Mouse (Mus musculus) left cerebral cortex, postnatal 36 days (tissue): ENCODE data around the gene Pard3b. TPM values are rescaled to one million over a fixed set of nuclear protein-coding genes. Genes with fewer than 3 reads are reported as not detected.

ENCODE experiments used
- DNase-seq, 2 experiments: peaks; one replicate each; pipeline ENCODE4 v3.0.0; 2021 to 2022; ENCODE audit warnings: low spot score in 2 of 2, mixed read lengths in 1 of 2
- intact Hi-C: fragments of 180-260 bp; cut with DNase I; formaldehyde crosslinking; loops from one replicate; pipeline ENCODE4 v1.15.1; 2025
- total RNA-seq, 2 experiments: library from RNA; stranded (reverse); gene quantifications; 2 replicates each; pipeline ENCODE4 v1.2.3; 2021

Pard3b gene
- total RNA-seq, 2 experiments from 2014 or later: 2.7 to 4.0 TPM

DNA sequence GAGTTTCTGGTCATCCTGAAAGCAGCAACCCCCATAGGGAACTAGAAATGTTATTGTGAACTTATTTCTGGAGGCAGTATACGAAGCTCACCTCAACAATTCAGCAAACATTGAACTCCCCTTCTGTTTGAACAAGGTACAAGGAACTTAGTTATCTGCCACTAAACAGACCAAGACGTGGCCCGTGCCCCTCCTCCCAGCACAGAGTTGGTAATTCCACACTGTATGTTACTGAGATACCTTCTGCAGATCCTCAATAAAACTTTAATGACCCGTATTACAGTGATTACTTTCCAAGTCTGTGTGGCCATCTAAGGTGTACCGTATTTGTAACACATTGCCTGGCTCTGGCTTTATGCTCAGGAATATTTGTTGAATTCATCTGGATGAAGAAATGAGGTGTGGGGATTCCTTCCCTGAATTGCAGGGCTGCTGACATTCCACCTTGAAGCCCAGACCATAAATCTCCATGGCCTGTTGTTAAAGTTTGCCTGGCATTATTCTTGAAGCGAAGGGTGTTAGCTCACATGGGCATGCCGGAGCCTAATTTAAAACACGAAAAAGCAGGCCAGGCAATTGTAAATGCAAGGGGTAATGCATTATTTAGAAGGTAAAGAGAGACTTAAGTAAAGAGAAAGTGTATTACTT, 1006.1 kb downstream of the Pard3b start:
- intact Hi-C loops: no loop called here

DNA sequence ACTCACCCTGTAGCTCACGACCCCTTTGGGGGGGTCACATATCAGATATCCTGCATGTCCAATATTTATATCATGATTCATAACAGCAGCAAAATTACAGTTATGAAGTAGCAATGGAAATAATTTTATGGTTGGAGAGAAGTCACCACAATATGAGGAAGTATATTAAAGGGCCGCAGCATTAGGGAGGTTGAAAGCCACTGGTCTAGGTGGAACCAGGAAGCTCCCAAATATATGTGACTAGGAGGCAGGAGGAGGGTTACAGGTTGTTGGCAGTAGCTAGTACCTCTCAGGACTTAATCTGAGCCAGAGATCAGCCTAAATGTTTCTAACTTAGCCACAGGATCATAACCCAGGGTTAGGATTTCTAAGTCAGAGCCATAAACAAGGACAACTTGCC, 1008.2 kb downstream of the Pard3b start:
- intact Hi-C loops: no loop called here
- no peak for DNase-seq

More for the DNA sequence above, 1006.1 kb downstream of the Pard3b start:
- DNase-seq: no peak

DNA sequence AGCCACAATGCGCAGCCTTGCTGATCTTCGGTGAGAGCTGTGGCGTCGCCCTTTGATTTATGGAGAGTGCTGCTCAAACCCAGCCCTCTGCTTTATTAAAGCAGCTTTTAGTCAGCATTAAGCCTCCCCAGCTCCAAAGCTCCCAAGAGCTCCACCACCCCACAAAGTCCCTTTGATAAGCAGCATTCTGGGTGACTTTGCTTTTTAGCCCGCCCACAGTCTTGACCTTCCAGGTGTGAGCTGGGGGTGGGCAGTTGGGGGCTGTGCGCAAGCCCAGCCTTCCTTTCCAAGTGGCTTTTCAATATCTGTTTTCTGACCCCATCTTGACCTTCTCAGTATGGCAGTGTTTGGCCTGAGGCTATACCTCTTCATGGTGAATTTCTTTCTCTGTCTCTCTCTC, 1009.5 kb downstream of the Pard3b start:
- intact Hi-C loops: no loop called here
- DNase-seq: no peak

DNA sequence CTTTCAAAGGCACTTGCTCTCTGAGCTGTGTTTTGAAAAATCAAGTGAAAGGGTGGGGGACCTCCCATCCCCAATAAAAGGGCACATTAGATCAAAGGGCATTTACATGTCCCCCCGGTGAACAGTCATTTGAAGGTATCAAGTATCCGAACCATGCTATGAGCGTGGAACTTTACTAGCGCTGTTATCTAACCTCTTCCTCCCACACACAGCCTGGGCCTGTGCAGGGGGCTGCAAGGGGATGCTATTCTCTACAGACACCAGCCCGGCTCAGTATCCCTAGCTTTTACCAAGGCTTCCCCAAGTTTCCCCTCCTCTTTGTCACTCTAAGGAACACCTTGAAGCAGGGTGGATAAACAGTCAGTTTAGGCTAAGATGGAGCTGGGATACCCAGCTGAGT, 1010.0 kb downstream of the Pard3b start:
- intact Hi-C loops: no loop called here
- DNase-seq: no peak

DNA sequence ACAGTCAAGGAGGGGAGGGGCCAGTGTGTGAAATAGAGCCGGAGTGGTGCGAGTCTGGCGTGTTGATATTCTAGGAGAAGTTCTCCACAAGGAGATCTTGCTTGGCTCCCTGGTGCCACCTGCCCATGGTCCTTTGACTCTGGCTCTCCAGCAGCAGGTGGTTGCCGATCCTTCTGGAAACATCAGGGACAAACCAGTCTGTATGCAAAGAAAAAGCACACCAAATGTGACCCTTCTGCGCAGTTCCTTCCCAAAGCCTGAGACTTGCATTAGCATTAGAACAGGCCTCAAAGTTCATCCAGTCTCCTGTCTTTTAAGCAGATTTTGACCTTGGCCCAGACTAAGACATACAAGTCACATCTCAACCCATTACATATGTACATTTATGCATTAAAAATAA, 1011.9 kb downstream of the Pard3b start:
- no peak for DNase-seq
- intact Hi-C loops: no loop called here

DNA sequence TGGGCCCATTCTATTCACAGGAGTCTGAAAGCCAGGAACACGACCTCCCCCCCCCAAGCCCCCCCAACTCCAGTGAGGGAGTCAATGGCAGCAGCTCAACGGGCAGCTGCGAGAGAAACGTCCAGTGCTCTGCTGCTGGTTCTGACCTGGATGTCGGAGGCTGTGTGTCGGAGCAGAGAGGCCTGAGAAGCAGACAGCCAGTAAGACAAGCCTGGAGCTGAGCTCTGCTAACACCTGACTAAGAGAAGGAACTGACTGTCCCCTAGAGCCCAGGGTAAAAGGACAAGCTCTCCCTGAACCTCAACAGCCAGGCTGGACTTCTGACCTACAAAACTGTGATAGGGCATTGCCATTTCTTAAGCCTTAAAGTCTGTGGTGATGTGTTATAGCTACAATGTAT, 1015.8 kb downstream of the Pard3b start:
- intact Hi-C loops: no loop called here
- no peak for DNase-seq

DNA sequence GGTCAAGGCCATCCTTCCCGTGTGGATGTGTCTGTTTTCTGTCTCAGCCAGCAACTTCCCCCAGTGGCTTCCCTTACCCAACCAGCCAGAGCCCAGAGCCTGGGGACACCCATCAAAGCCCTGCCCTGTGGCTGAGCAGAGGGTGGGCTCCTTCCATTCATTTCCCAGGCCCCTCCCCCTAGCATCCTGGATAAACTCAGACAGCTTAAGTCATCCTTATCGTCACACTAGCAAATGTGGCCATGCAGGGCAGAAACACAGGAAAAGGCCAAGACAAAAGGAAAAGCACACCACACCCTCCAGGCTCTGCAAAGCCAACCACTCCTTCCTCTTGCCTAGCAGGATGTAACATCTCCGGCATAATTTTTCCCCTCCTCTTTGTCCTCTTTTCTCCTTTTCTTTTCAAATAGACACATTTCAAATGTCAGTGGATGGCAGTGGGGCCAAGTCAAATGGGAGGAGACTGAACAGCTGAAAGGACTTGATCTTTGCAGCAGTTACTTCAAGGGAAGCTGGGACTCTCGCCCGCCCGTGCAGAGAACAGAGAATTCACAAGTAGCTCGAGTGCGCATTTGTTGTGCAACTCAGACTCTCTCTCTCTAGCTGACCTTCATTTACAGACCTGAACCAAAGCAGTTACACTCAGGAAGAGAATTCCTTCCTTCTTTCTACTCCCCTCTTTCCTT, 1026.5 kb downstream of the Pard3b start:
- intact Hi-C loops: no loop called here
- no peak for DNase-seq

DNA sequence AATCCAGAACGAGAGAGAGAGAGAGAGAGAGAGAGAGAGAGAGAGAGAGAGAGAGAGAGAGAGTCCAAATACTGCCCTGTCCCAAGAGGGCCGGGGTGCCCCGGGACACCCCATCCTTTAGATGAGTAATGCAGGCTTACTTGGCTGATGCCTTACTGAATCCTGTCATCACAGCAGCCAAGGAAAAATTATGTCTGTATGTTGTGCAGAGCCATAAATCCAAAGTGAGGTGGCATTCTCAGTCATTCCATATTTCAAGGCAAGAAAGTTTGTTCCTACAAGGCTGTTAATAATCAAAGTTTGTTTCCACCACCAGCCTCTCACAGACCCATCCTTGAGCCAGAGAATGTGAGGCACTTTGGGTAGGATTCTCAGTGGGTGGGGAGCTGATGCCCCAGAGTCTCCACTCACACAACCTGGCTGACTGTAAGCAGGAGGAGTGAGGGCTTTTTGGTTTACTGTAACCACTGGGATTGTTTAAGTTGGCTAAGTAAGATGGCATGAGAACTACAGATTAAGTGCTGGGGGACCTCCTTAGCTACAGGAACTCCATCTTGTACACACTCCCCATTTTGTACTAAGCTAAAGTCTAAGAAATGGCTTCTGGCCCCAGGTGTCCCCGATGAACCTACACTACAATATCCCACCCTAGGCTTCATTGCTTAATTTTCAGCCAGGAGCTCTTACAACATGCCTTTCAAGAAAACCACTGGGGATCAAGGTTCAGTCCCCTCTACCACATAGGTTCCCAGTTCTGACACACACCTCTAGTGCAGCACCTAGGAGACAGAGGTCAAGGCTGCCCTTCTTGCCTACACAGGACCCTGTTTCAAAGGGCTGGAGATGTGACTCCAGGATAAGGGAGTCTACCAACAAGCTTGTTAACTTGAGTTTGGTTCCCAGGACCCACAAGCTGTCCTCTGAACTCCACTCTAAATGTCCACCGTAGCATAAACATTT, 1027.4 kb downstream of the Pard3b start:
- no peak for DNase-seq
- intact Hi-C loops: no loop called here

DNA sequence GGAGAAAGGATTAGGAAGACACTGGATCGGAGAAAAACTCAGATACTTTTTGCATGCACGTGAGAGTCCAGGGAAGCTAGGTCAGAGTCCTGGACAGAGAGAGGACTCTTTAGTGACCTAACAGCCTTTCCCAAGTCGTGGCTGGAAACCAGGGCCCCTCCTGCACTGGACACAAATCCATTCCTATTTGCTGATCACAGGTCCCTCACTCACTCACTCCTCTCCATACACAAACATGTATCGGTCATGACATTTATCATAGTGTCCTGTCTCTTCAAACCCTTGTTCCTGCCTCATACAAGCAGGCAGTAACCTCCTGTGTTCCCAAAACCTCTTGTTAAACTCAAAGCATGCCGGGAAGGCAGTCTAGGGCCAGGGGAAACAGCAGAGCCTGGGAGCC, 1028.2 kb downstream of the Pard3b start:
- DNase-seq: no peak
- intact Hi-C loops: no loop called here

DNA sequence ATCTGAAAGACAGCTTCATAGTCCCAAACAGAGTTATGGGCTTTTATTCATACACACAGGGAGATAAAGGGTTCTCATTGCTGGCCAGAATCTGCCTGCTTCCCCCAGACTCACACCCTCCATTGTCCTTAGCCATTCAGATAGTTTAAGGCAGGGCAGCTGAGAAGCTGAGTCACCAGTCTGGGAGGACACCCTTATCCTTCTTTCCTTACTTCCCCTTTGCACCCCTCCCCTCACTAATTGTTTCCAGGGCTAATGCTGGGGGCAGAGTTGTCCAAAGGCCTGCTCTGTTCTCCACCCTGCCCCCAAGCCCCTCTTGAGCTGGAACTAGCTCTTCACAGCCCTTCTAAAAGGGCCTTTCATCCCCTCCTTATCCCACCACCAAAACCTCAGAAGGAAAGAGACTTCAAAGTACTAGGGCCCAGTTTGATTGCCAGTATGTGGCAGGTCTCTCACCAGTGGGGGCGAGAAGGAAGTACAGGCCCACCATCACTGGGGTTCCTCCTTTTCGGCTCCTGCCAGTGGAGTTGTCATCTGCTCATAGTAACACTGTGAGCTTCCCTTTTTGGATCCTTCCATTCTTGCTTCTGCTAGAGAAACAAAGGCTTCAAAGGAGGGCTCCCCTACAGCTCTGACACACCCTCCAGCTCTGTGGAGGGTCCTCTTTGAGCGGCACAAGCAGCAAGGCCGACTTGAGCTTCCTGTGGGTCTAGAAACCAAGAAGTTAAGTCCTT, 1040.2 kb downstream of the Pard3b start:
- DNase-seq: no peak
- intact Hi-C loops: no loop called here

DNA sequence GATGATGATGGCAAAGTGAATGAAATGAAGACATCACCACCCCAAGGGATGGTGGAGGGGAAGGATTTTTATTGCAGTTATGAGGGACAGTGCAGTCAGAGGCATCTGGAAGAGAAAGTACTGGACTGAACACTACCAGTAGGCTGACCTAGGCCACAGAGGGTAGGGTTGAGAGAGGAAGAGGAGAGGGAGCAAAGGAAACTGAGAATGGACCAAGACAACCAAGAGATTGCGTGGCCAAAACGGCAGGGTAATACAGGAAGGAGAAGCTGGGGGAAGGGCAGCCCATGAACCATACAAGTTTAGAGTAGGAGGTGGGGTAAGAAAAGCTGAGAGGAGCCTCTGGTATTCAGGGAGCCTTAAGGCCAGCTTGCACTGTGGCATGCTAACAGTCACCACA, 1040.8 kb downstream of the Pard3b start:
- intact Hi-C loops: no loop called here
- no peak for DNase-seq

DNA sequence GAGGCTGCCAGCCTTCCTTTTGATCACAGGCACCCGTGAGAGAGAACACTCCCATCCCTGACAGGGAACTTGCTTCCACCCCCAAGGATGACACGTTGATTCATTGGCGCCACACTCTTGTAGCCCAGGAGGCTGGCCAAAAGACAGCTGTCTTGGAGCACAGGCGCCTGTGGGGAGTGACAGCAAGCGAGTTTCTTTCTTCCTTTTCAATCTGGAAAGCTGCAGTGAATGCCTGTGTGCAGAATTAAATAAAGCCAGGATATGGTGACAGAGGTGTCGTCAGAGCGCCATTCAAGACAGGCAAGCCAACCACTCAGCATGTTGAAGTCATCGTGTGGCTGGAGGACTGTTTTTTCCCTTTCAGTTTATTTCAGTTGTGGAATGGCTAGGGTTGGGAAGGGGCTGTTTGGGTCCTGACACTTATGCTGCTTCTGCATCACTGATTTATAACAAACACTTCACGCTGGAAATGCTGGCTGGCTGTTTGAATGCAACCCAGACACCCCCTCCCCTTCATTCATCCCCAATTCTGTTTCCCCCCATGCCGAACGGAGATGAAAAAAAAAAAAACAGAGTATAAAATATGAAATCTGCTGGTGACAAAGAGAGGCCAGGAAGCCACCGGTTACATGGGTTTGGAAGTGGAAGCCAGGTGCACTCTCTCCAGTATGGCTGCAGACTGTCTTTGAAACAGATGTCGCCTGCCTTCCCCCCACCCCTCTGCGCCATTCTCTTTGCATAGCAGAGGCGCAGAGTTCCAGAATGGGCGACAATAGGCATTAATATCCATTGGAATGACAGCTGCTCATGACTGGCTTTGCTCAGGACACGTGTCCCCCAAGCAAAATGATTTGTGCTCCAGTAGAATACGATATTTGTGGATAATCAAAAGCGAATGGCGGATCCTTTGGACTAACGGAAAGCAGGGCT, 1044.1 kb downstream of the Pard3b start:
- DNase-seq: peak; percentile 16 to 18
- intact Hi-C loops: no loop called here

DNA sequence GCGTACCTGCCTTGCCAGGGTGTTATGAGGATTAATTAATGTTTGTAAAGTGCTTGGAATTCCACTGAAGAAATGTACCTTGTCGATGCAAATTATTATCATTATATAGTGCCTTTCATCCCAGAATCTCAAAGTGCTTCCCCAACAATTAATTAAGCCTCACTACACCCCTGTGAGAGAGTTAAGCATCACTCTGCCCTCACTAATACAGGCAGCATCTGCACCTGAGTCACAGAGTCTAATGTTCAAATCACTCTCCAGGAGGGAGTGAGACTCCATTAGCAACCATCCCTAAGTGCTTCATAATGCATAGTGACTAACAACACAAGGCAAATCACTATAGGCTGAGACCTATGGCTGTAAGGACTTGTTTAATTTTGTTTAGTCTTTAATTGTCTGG, 1044.9 kb downstream of the Pard3b start:
- intact Hi-C loops: no loop called here
- DNase-seq: no peak

DNA sequence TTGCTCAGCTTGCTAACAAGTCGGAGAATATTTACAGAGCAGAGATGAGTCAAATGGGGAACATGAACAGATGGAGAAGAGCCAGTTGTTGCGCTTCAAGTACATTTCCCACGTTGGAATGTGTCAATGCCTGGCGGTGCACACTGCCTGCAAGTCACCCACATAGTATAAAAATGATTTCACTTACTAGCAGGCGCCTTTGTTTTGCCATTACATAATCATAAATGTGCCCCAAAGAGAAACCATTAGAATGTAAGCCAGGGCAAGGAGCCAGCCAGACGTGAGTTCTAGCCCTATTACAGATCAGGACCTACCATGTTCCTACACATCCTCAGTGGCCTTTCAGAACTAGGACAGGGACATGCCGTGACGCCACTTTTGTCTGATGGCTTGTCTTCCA, 1048.9 kb downstream of the Pard3b start:
- intact Hi-C loops: no loop called here
- DNase-seq: peak; percentile 72

DNA sequence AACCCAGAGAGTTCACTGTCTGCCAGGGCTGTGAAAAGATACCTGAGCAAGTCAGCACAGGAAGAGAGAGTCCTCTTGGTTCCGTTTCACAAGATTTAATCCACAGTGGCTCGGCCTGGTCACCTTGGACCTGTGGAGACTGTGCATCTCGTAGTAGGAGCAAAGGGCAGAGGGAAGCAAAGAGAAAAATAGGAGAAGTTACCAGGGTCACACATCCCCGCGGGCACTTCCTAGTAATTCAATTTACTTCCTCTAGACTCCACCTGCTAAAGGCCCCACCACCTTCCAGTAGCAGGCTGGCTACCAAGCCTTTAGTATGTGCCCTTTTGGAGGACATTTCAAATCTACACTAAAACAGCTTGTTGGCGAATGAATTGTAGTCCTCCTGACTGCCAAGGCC, 1052.6 kb downstream of the Pard3b start:
- no peak for DNase-seq
- intact Hi-C loops: no loop called here
